Mouse (Mus musculus): ENCODE results near the gene Pou4f1.
"Not testable (repeated sequence)": the region's sequence is repeated elsewhere in the genome, so short reads cannot be mapped to it uniquely, and the experiment has no call there.

Gene Pou4f1

GRCm38 (mm10) chr14:104467966-104468622 lies at the start of gene Pou4f1:
TSS of gene Pou4f1 (minus strand) at chr14:104467999.
- in situ Hi-C loops (cut with MseI, MboI): loop anchor here in 1 of 2 experiments (25.0 kb wide), 1 partner anchor 619 kb away; no protein-coding TSS in a partner anchor

GRCm38 (mm10) chr14:104511664-104512063 lies 43.9 kb upstream of the Pou4f1 start:
- in situ Hi-C loops (cut with MseI, MboI): no loop called here

- in situ Hi-C loops (cut with MseI, MboI): not testable (repeated sequence)
These were observed 35.0 kb upstream of the Pou4f1 start for GRCm38 (mm10) chr14:104502761-104503160.

- in situ Hi-C loops (cut with MseI, MboI): no loop called here
These were observed 12.0 kb upstream of the Pou4f1 start for GRCm38 (mm10) chr14:104479751-104480150.

- in situ Hi-C loops (cut with MseI, MboI): no loop called here
These were observed 10.8 kb upstream of the Pou4f1 start for GRCm38 (mm10) chr14:104478593-104478992.

- in situ Hi-C loops (cut with MseI, MboI): no loop called here
These were observed 9.8 kb upstream of the Pou4f1 start for GRCm38 (mm10) chr14:104477616-104478015.

- in situ Hi-C loops (cut with MseI, MboI): no loop called here
These were observed 7.6 kb upstream of the Pou4f1 start for GRCm38 (mm10) chr14:104475438-104475837.

GRCm38 (mm10) chr14:104468623-104468970 lies 798 bp upstream of the Pou4f1 start:
- in situ Hi-C loops (cut with MseI, MboI): loop anchor here in 1 of 2 experiments (25.0 kb wide), 1 partner anchor 619 kb away; no protein-coding TSS in a partner anchor

- in situ Hi-C loops (cut with MseI, MboI): loop anchor here in 1 of 2 experiments (25.0 kb wide), 1 partner anchor 620 kb away; no protein-coding TSS in a partner anchor
These were observed 450 bp downstream of the Pou4f1 start for GRCm38 (mm10) chr14:104467133-104467965.

- in situ Hi-C loops (cut with MseI, MboI): loop anchor here in 1 of 2 experiments (25.0 kb wide), 1 partner anchor 621 kb away; no protein-coding TSS in a partner anchor
These were observed 1.2 kb downstream of the Pou4f1 start for GRCm38 (mm10) chr14:104466557-104466956.

- in situ Hi-C loops (cut with MseI, MboI): loop anchor here in 1 of 2 experiments (25.0 kb wide), 1 partner anchor 622 kb away; no protein-coding TSS in a partner anchor
These were observed 2.1 kb downstream of the Pou4f1 start for GRCm38 (mm10) chr14:104465483-104466235.

GRCm38 (mm10) chr14:104464841-104465240 lies 3.0 kb downstream of the Pou4f1 start:
- in situ Hi-C loops (cut with MseI, MboI): loop anchor here in 1 of 2 experiments (25.0 kb wide), 1 partner anchor 622 kb away; no protein-coding TSS in a partner anchor

GRCm38 (mm10) chr14:104463631-104464250 lies 4.1 kb downstream of the Pou4f1 start:
- in situ Hi-C loops (cut with MseI, MboI): loop anchor here in 1 of 2 experiments (25.0 kb wide), 1 partner anchor 624 kb away; no protein-coding TSS in a partner anchor

- in situ Hi-C loops (cut with MseI, MboI): loop anchor here in 1 of 2 experiments (25.0 kb wide), 1 partner anchor 626 kb away; no protein-coding TSS in a partner anchor
These were observed 6.2 kb downstream of the Pou4f1 start for GRCm38 (mm10) chr14:104461286-104462240.

- in situ Hi-C loops (cut with MseI, MboI): loop anchor here in 1 of 2 experiments (25.0 kb wide), 1 partner anchor 627 kb away; no protein-coding TSS in a partner anchor
These were observed 7.2 kb downstream of the Pou4f1 start for GRCm38 (mm10) chr14:104460325-104461285.

GRCm38 (mm10) chr14:104459513-104460111 lies 8.2 kb downstream of the Pou4f1 start:
- in situ Hi-C loops (cut with MseI, MboI): loop anchor here in 1 of 2 experiments (25.0 kb wide), 1 partner anchor 628 kb away; no protein-coding TSS in a partner anchor

- in situ Hi-C loops (cut with MseI, MboI): loop anchor here in 1 of 2 experiments (25.0 kb wide), 1 partner anchor 628 kb away; no protein-coding TSS in a partner anchor
These were observed 8.9 kb downstream of the Pou4f1 start for GRCm38 (mm10) chr14:104458728-104459512.
